Mouse (Mus musculus) embryonic facial prominence, embryonic 15.5 days (tissue): Measurements from ENCODE around the gene Hmgcs1. TPM values are rescaled to one million over a fixed set of nuclear protein-coding genes. Genes with fewer than 3 reads are reported as not detected.
A peak's percentile ranks its signal among the peaks of the same experiment; 100 is the strongest.
"Not testable (repeated sequence)": the region's sequence is repeated elsewhere in the genome, so short reads cannot be mapped to it uniquely, and the experiment has no call there.

Source experiments
- ATAC-seq: fragments of 200-750 bp; cut with Nextera tagmentation; 2 replicates; pipeline ENCODE4 v1.8.0; 2017; ENCODE audit warnings: low read depth, moderate TSS enrichment; ENCODE audit not compliant: insufficient number of reproducible peaks, low FRiP score, low TSS enrichment
- H3K27ac ChIP-seq: fragments of 300-500 bp; sonication (generic); replicated peaks from 2 replicates; pipeline ENCODE4 v1.5.1; 2015; ENCODE audit warnings: mild to moderate bottlenecking, inconsistent platforms
- H3K27me3 ChIP-seq: fragments of 300-500 bp; sonication (generic); 2 replicates; pipeline ENCODE4 v1.6.1; 2015; ENCODE audit warnings: inconsistent platforms
- H3K36me3 ChIP-seq: fragments of 300-500 bp; sonication (generic); 2 replicates; pipeline ENCODE4 v1.6.1; 2015; ENCODE audit warnings: mild to moderate bottlenecking, inconsistent platforms
- H3K4me1 ChIP-seq: fragments of 300-500 bp; sonication (generic); 2 replicates; pipeline ENCODE4 v1.6.1; 2015; ENCODE audit warnings: inconsistent platforms
- H3K4me2 ChIP-seq: fragments of 300-500 bp; sonication (generic); replicated peaks from 2 replicates; pipeline ENCODE4 v1.6.1; 2015; ENCODE audit warnings: mild to moderate bottlenecking, inconsistent platforms
- H3K4me3 ChIP-seq: fragments of 300-500 bp; sonication (generic); replicated peaks from 2 replicates; pipeline ENCODE4 v1.5.1; 2015; ENCODE audit warnings: mild to moderate bottlenecking, inconsistent platforms
- H3K9ac ChIP-seq: fragments of 300-500 bp; sonication (generic); 2 replicates; pipeline ENCODE4 v1.6.1; 2015; ENCODE audit warnings: inconsistent platforms
- H3K9me3 ChIP-seq: fragments of 300-500 bp; sonication (generic); replicated peaks from 2 replicates; pipeline ENCODE4 v1.6.1; 2016; ENCODE audit warnings: inconsistent platforms
- WGBS: fragments of 180-500 bp; shearing (Covaris S2); methylation state at CpG from one replicate; pipeline ENCODE4 v1.1.7; 2015; 5-methylcytosine and 5-hydroxymethylcytosine counted together
- polyA plus RNA-seq: library from polyadenylated mRNA; unstranded; fragments of >200 nt; fragmentation: Nextera tagmentation; extraction: Ambion mirVana; gene quantifications from 2 replicates; pipeline ENCODE4 v1.2.1, GENCODE M21; 2015

The Hmgcs1 gene
- polyA plus RNA-seq, 1 experiment from 2014 or later, result 128 TPM

- not testable (repeated sequence) for H3K4me2 ChIP-seq, H3K9me3 ChIP-seq, H3K9ac ChIP-seq, H3K27ac ChIP-seq, ATAC-seq, H3K27me3 ChIP-seq, H3K4me1 ChIP-seq, H3K4me3 ChIP-seq
- WGBS, result 82% methylated on average over 8 of the region's 8 CpGs
- peaks cover 69% of the 10 kb centered on the region for H3K36me3 ChIP-seq
Measured at GRCm38 (mm10) chr13:119706278-119706880, 16.2 kb downstream of the Hmgcs1 start.

DNA sequence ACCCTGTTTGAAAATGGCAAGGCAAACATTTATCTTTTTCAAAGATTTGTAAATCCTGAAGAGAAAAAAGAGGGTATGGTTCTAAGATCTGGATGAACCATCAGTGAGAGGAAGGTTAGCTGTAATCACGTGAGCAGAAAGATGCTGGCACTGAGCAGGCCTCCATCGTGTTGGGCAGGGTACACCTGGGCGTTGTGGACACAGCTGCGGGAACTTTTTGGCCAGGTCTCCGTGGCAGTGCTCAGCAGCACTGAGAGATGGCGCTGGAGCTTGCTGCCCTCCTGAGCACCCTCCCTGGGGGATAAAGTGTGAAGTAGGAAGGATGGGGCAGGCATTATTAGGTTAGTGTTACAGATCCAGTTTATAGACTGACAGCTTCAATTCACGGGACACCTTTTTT, 16.8 kb downstream of the Hmgcs1 start:
- Histone ChIP-seq H3K27me3 (no peaks in the 10 kb centered on the region), H3K4me1 (no peaks in the 10 kb centered on the region), H3K4me3 (no peak overlapping the region), H3K4me2 (no peak overlapping the region), H3K9ac (no peak overlapping the region), H3K36me3 (peaks cover 66% of the 10 kb centered on the region), H3K9me3 (no peaks in the 10 kb centered on the region), H3K27ac (no peak overlapping the region)
- no peak for ATAC-seq
- WGBS, result 70% methylated on average over 7 of the region's 7 CpGs

DNA sequence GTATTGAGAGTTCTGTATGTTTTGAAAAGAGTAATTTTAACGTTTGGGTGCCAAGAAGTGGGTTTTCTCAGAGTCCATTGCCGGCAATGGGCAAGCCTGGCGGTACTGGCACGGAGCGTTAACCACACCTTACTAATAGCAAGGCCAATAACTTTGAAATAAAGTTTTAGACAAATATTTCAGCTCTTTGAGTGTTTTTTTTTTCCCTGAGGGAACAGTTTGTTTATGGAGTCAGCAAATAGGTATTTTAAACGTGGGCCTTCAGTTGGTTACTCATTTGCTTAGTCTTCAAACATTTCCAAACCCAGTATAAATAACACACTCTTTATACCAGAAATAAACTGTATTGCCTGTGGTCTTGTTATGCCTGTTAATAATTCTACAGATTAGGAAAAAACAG, 17.7 kb downstream of the Hmgcs1 start:
- Histone ChIP-seq H3K36me3 (peaks cover 58% of the 10 kb centered on the region), H3K4me1 (no peaks in the 10 kb centered on the region), H3K4me2 (no peak overlapping the region), H3K4me3 (no peak overlapping the region), H3K9ac (no peak overlapping the region), H3K9me3 (no peaks in the 10 kb centered on the region), H3K27ac (no peak overlapping the region), H3K27me3 (no peaks in the 10 kb centered on the region)
- WGBS, result 76% methylated on average over 6 of the region's 6 CpGs
- no peak for ATAC-seq

- Histone ChIP-seq H3K36me3 (peaks cover 49% of the 10 kb centered on the region), H3K9ac (no peak overlapping the region)
Measured at GRCm38 (mm10) chr13:119708941-119709340, 18.8 kb downstream of the Hmgcs1 start.

DNA sequence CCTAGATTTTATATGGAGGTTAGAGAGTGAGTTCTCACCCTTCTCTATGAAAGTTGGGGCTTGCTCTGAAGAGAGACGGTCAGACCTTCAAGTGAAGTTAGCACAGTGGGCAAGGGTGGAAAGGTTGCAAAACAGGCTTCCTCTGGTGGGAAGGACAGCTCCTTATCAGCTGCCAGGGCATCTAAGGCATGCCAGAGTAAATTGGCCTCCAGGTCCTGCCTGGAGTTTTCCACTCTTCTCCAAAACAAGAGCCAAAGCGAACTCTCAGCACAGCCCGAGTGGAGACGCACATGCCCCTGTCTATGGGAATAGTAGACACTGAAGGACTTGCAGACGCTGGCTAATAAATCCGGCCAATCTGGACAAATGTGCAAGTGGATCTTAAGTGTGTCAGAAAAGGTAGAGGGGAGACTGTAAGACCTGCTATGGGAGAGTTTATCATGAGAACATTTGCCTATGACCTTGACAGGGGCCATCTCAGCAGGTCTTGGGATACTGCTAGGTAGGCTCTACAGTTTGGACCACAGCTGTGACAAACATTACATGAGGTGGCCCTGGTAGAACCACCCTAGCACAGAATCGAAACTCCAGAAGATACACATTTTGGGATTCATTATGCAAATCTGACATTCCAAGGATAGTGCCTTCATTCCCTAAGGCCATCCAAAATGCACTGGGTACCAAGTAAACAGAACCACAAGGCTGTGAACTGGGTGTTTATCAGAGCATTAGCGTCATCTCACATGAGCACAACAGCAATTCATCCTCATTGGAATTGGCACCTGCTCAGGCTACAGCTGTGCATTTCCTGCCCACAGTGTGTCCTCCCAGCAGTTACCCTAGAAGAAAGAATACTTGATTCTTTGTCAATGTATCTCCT, 19.4 kb downstream of the Hmgcs1 start:
- peaks cover 44% of the 10 kb centered on the region for H3K36me3 ChIP-seq
- no peak overlapping the region for H3K4me2 ChIP-seq
- no peaks in the 10 kb centered on the region for H3K4me1 ChIP-seq
- WGBS, result 81% methylated on average over 8 of the region's 8 CpGs
- no peak overlapping the region for H3K4me3 ChIP-seq
- 0 out of 2 replicates have a peak overlapping the region, but pooled peaks have one; percentile 31 for H3K27ac ChIP-seq
- ATAC-seq, result no peak
- no peak overlapping the region for H3K9ac ChIP-seq
- H3K9me3 ChIP-seq, result no peaks in the 10 kb centered on the region
- H3K27me3 ChIP-seq, result no peaks in the 10 kb centered on the region

More at GRCm38 (mm10) chr13:119708941-119709340, 18.8 kb downstream of the Hmgcs1 start:
- WGBS, result 46% methylated on average over 5 of the region's 5 CpGs
- H3K4me1 ChIP-seq, result no peaks in the 10 kb centered on the region
- no peak overlapping the region for H3K4me2 ChIP-seq
- H3K27ac ChIP-seq, result 0 out of 2 replicates have a peak overlapping the region, but pooled peaks have one; percentile 31
- no peak for ATAC-seq
- no peaks in the 10 kb centered on the region for H3K9me3 ChIP-seq
- H3K4me3 ChIP-seq, result no peak overlapping the region
- no peaks in the 10 kb centered on the region for H3K27me3 ChIP-seq

GRCm38 (mm10) chr13:119710268-119710610, 20.1 kb downstream of the Hmgcs1 start:
- Histone ChIP-seq H3K4me1 (no peaks in the 10 kb centered on the region), H3K27ac (no peak overlapping the region), H3K9ac (no peak overlapping the region), H3K27me3 (no peaks in the 10 kb centered on the region), H3K4me3 (no peak overlapping the region), H3K9me3 (no peaks in the 10 kb centered on the region), H3K36me3 (peaks cover 38% of the 10 kb centered on the region), H3K4me2 (no peak overlapping the region)
- no peak for ATAC-seq
- 76% methylated on average over 10 of the region's 10 CpGs for WGBS

GRCm38 (mm10) chr13:119712463-119712862, 22.3 kb downstream of the Hmgcs1 start:
- Histone ChIP-seq H3K27me3 (no peaks in the 10 kb centered on the region), H3K4me1 (no peaks in the 10 kb centered on the region), H3K27ac (no peak overlapping the region), H3K4me2 (no peak overlapping the region), H3K9ac (no peak overlapping the region), H3K9me3 (no peaks in the 10 kb centered on the region), H3K36me3 (0 out of 2 replicates have a peak, but pooled peaks cover 23% of the 10 kb centered on the region), H3K4me3 (no peak overlapping the region)
- no peak for ATAC-seq
- 83% methylated on average over 11 of the region's 11 CpGs for WGBS

DNA sequence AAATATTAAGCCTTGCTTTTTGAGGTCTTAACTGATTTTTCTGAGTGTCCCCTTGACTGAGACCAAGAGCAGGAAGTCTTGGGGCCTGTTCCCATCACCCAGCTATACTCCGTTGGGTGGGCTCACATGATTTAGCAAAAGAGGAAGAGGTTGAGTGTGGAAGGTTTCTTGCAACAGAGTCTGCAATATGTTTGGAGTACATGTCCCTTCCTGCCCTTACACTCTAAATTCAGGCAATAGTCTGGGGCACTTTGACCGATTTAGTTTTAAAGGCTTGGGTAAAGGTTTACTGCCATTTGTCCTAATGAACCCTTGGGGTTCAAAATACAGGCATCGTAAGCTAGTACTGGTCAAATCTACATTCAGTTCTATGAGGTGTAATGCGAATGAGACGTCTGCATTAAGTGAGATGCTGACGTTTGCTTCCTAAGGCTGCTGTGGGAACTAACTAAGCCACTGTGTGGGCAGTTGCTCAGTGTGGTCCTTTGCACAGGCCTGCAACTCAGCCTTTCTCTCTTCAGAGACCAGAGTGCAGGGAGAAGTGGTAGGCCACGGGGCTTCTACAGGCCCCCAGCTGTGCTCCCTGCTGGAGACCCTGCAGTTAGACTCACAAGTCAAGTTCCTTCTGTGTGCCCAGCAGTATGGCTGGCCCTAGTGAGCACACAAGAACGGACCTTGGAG, 23.1 kb downstream of the Hmgcs1 start:
- Histone ChIP-seq H3K9me3 (no peaks in the 10 kb centered on the region), H3K9ac (no peak overlapping the region), H3K27me3 (no peaks in the 10 kb centered on the region), H3K4me3 (no peak overlapping the region), H3K36me3 (0 out of 2 replicates have a peak, but pooled peaks cover 23% of the 10 kb centered on the region), H3K27ac (no peak overlapping the region), H3K4me1 (no peaks in the 10 kb centered on the region), H3K4me2 (no peak overlapping the region)
- WGBS, result 69% methylated on average over 8 of the region's 8 CpGs
- no peak for ATAC-seq

DNA sequence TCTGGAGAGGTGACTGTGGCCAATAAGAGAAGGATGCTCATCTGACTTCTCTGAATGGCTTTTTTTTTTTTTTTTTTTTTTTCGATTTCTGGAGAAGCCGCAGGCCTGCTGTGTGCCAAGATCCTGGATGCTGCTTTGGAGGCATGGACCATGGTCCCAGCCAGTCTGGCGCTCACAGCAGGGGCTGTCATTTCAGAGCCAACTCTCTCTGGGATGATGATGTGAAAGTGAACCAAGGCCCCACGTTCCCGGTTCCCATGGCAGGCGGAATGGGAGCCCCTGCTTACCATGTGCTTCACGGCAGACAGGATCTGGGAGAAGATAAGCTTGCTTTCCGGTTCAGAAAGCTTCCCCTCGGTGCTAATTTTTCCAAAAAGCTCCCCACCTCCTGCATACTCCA, 23.6 kb downstream of the Hmgcs1 start:
- 74% methylated on average over 9 of the region's 9 CpGs for WGBS
- Histone ChIP-seq H3K27me3 (no peaks in the 10 kb centered on the region), H3K27ac (no peak overlapping the region), H3K36me3 (0 out of 2 replicates have a peak, but pooled peaks cover 19% of the 10 kb centered on the region), H3K4me1 (no peaks in the 10 kb centered on the region), H3K9me3 (no peaks in the 10 kb centered on the region), H3K4me3 (no peak overlapping the region), H3K9ac (no peak overlapping the region), H3K4me2 (no peak overlapping the region)
- no peak for ATAC-seq

- no peak for ATAC-seq
- Histone ChIP-seq H3K4me2 (no peak overlapping the region), H3K4me3 (no peak overlapping the region), H3K27me3 (no peaks in the 10 kb centered on the region), H3K9ac (no peak overlapping the region), H3K4me1 (no peaks in the 10 kb centered on the region), H3K9me3 (no peaks in the 10 kb centered on the region), H3K36me3 (0 out of 2 replicates have a peak, but pooled peaks cover under 1% of the 10 kb centered on the region), H3K27ac (no peak overlapping the region)
- 78% methylated on average over 2 of the region's 2 CpGs for WGBS
Measured at GRCm38 (mm10) chr13:119716105-119716504, 25.9 kb downstream of the Hmgcs1 start.

DNA sequence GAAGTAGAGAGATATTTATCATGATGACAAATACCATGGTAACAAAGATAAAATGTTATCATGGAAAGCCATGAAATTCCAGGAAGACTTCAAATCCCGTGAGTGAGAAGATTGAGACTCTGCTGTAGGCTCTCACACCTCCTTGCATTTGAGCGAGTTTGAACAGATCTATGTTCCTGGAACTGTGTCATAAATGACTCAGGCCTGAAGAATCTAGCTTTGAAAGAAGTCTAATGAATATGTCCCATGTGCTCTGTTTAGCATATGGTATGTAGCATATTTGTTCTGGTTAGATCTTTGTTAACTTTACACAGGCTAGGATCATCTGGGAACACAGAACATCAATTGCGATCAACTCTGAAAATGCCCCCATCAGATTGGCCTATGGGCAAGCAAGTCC, 32.3 kb downstream of the Hmgcs1 start:
- no peaks in the 10 kb centered on the region for H3K36me3 ChIP-seq
- no peak overlapping the region for H3K9ac ChIP-seq
- H3K4me1 ChIP-seq, result no peaks in the 10 kb centered on the region
- H3K4me3 ChIP-seq, result no peak overlapping the region
- no peak for ATAC-seq
- H3K4me2 ChIP-seq, result no peak overlapping the region
- H3K27ac ChIP-seq, result no peak overlapping the region
- H3K27me3 ChIP-seq, result no peaks in the 10 kb centered on the region
- WGBS, result 60% methylated on average over 3 of the region's 3 CpGs
- H3K9me3 ChIP-seq, result no peaks in the 10 kb centered on the region
